Mouse (Mus musculus): ENCODE data around the gene Sdk1.

DNA sequence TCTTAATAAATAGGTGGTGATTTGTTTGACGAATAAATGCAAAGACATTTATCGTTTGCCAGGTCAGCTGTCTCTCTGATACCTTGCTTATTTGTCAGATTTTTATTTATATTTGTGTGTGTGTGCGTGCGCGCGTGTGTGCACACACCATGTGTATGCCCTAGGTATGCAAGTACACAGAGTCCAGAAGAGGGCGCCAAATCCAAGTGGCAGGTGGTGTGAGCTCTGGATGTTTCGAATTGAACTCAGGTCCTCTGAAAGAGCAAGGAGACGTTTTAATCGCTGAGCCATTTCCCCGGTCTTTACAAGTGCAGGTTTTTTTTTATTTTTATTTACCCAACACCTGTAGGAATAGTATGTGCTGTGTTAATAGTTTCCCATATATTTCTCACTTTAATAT lies 632.5 kb downstream of the Sdk1 start:
- TF ChIP-seq CTCF (IDR thresholded peaks at IDR 0.05) (no peak), POLR2A (IDR thresholded peaks at IDR 0.05; ENCODE audit: insufficient read depth, low read depth, low read length) (no peak), EP300 (IDR thresholded peaks at IDR 0.05; ENCODE audit: insufficient read depth, low read depth, low read length) (no peak)

Data from heart, adult 2 months (tissue).